Comparison of ENCODE assay signal across 19 mouse cellular contexts in the genomic region with DNA sequence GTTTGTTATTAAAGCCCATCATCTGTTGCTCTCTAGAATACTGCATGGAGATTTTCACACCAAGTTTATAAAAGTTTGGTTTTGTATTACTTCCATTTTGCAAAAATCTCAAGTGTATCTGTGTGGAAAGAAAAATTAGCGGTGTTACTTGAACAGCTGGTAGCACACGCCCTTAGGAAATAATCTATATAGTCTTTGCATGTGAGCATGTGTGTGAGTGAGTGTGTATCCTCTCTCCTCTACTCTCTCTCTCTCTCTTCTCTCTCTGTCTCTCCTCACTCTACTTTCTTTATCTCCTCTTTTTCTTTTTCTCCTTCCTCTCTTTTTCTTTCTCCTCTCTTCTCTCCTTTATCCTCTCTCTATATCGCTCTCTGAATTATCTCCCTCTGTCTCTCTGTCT.
"Had no signal": no experiment of that assay in that cellular context is flagged by ENCODE, and none has a peak within 500 bp of the region (broad histone marks: within the 10 kb centered on the region; RNA-seq: fewer than 3 reads in every experiment).

No protein-coding gene starts in this region.

- ATAC-seq: lung, postnatal 0 days; midbrain, embryonic 16.5 days had no signal

- H3K27ac ChIP-seq: lung, embryonic 15.5 days; midbrain, embryonic 10.5 days; midbrain, embryonic 12.5 days; neural tube, embryonic 13.5 days; neural tube, embryonic 15.5 days had no signal

- H3K4me1 ChIP-seq: midbrain, embryonic 10.5 days; midbrain, embryonic 12.5 days; neural tube, embryonic 13.5 days had no signal

- H3K36me3 ChIP-seq: lung, embryonic 15.5 days; midbrain, embryonic 10.5 days; midbrain, embryonic 12.5 days; neural tube, embryonic 13.5 days; neural tube, embryonic 15.5 days had no signal

- DNase-seq: lung, adult 2 months; lung, postnatal 4 days; midbrain, embryonic 14.5 days; retina, postnatal 1 day; right cerebral cortex, adult 18-20 months; right cerebral cortex, postnatal 25 days; right cerebral cortex, postnatal 4 days; spleen, adult 18-20 months; thymus, adult 18-20 months; thymus, postnatal 14 days; thymus, postnatal 36 days had no signal

- H3K4me3 ChIP-seq: lung, embryonic 15.5 days; midbrain, embryonic 10.5 days; midbrain, embryonic 12.5 days; myocyte; neural tube, embryonic 13.5 days; neural tube, embryonic 15.5 days had no signal

- H3K27me3 ChIP-seq: lung, embryonic 15.5 days; midbrain, embryonic 12.5 days; neural tube, embryonic 13.5 days; neural tube, embryonic 15.5 days had no signal

- H3K9me3 ChIP-seq: lung, embryonic 15.5 days; midbrain, embryonic 10.5 days; midbrain, embryonic 12.5 days; neural tube, embryonic 13.5 days; neural tube, embryonic 15.5 days had no signal

- H3K4me2 ChIP-seq: lung, embryonic 15.5 days; midbrain, embryonic 12.5 days; neural tube, embryonic 13.5 days; neural tube, embryonic 15.5 days had no signal

- H3K9ac ChIP-seq: lung, embryonic 15.5 days; midbrain, embryonic 12.5 days; neural tube, embryonic 13.5 days; neural tube, embryonic 15.5 days had no signal
